Mouse (Mus musculus) erythroblast, adult 5-6 weeks (primary cell): Measurements from ENCODE around the gene Rasgrf2. TPM values are rescaled to one million over a fixed set of nuclear protein-coding genes. Genes with fewer than 3 reads are reported as not detected.
"Not testable (repeated sequence)": the region's sequence is repeated elsewhere in the genome, so short reads cannot be mapped to it uniquely, and the experiment has no call there.

ENCODE experiments used
- ATAC-seq: replicated peaks from 2 replicates; pipeline ENCODE4 v1.8.0; 2016; ENCODE audit warnings: moderate number of reproducible peaks, mild to moderate bottlenecking, moderate TSS enrichment, inconsistent platforms; ENCODE audit not compliant: poor library complexity, low FRiP score, severe bottlenecking
- total RNA-seq, 2 experiments: library from RNA; stranded (forward) in 1 of 2; stranded (reverse) in 1 of 2; fragments of 150-400 nt in 1 of 2; fragments of 200-764, 138-1000 nt in 1 of 2; gene quantifications; 2 replicates each; pipeline versions ENCODE4 v1.2.3 to v1.2.4; 2015 to 2017; ENCODE audit warnings: low replicate concordance in 2 of 2

The Rasgrf2 gene
- total RNA-seq (2015; ENCODE audit: low replicate concordance) (1.3 TPM in 1 of 2 replicates, not detected in the other), total RNA-seq (2017; ENCODE audit: low replicate concordance) (not detected in 2 replicates)

DNA sequence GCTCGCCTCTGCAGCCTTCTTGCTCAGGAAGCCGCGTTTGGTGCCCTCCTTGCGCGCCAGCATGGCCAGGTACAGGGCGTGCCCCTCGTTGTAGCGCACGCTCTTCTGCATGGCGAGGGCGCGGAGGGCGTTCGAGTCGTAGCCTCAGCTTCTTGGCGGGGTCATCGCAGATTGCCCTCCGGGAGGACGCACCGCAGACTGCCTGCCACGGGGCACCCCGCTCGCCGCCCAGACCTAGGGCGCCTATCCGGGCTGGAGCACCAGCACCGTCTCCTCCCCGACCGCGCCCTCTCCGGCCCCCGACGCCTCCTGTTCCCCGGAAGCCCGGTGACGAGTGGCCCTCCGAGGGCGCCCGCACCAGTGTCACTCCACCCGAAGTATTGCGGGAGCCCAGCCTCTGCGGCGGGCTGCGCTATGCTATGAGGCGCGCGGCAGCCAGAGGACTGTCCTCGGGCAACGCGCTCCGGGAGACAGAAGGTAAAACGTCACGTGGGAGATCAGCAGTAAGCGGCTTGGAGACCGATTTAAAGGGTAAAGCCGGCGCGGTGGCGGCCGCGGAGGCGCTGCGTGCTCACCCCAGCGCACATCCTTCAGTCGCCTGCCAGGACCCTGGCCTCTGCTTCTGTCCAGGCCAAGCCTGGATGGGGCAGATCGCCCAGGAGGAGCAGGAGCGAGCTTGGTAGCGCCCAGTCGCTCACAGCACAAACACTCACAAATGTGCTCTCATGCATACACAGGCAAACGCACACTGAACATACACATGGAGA lies at the start of gene Rasgrf2:
TSS of gene Rasgrf2 (minus strand) at position 273 of the 767 bp plus-strand sequence.
- ATAC-seq, result no peak

DNA sequence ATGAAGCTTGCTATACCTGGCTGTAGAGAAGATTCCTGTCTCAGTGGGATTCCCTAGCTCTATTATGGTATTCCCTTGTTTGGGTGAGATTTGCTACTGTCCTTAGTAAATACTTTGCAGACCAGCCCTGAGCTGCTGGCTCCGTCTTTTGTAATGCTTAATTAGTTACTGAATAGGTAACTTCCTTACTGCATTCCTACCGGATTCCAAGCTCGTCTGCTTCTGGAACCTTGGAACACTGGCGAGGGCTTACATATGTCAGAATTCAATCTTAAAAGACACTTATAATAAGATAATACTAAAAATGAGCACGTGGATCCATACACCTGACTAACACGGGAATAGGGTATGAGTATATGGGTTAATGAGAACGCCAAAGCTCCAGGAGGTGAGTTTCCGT lies 41.2 kb upstream of the Rasgrf2 start:
- ATAC-seq, result not testable (repeated sequence)

DNA sequence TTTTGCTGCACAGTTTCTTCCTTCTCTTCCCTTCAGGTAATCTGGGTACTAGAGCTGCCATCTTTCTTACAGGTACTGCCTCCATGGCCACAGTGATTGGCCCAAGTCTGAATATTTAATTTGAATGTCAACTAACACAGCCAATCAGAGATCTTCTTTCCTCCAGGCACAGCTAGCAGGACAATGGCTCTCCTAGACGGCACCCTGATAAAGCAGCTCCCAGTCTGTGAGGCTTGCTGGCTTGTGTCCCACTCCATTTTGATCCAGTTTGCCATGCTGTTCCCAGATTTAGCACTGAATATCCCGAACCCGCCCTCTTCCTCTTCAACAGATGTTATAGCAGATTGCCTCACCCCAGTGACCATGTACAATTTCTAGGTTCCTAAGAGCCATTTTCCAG lies 19.1 kb upstream of the Rasgrf2 start:
- ATAC-seq, result no peak

DNA sequence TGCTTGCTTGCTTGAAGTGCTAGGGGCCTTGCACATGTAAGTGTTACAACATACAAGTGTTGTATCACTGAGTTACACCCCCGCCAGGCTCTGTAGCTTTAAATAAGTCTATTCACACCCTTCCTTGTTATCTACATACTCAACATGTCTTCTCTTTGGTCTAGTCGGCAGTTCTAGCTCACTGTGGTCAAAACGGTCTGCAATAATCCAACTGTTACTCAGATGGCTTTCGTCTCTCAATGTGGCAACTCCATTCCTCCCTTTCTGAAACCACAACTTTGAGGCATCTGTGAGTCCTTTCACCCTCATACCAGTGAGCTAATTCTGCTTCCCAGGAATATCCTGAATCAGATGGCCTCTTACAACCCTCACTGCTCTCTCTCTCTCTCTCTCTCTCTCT lies 17.4 kb upstream of the Rasgrf2 start:
- no peak for ATAC-seq

DNA sequence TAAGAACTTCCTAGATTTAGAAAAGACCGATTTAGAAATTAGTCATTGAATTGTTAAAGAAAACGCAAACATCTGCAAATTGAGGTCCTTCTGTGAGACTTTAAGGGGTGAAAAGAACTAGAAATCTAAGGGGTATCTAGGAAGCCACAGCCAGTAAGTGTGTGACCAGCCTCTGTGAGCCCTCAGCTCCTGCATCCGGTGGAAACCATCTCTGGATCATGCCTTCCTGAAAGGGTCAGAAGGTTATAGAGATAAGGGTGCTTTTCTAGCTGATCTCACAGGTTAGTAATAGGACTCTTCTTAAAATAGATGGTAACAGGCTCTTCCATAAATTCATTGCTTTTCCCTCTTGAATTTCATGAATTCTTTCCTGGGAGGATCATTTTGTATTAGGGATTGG lies 3.3 kb upstream of the Rasgrf2 start:
- ATAC-seq, result no peak

DNA sequence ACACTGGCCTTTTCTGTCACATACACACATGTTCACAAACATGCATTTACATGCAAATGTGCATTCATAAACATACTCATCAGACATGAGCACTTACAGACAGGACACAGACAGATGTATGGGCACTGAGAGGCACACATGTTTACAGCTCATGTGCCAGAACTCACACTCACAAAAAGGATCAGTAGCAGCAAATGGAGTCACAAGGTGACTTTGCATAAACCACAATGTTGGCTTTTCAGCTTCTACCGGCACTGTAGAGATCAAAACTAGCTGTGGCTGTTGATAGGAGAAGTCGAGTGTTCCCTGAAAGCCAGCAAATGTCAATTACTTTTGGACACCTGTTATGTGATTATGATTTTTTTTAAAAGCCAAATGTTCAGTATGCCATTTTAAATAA lies 1.1 kb upstream of the Rasgrf2 start:
- ATAC-seq, result no peak

DNA sequence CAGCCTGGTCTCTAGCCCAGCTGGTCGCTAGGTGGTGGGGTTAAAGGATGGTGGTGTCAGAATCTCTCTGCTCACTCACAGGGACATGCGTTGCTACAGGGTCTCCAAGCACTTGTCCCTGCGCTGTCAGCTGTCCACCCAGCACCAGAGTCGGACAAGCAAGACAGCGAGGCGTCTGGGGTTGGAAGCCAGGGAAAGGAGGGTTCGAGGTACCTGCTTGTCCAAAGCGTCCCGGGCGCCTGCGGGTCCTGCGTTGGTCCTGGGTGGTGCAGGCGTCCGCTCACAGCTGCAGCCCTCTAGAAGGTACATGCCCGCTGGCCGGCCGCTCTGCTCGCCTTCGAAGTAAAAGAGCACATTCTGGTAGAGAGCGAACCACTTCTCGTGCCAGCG lies 467 bp downstream of the Rasgrf2 start:
- ATAC-seq, result no peak

DNA sequence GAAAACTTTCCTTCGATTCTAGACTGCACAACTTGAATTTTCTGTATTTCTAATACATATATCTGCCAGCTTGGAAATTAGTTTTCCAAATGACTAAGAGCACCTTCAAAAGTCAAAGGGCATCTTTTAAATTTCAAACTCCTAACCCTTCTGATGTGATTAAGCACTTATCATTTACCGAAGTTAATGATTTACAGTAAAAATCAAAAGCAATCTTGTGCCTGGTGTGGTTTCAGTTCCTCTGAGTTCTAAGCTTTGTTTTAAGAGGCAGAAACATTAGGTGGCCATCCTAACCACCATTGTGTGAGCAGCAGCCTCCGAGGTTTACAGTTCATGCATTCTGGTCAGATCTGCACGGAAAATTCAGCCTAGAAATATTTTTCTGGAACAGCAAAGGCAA lies 1.6 kb downstream of the Rasgrf2 start:
- no peak for ATAC-seq

DNA sequence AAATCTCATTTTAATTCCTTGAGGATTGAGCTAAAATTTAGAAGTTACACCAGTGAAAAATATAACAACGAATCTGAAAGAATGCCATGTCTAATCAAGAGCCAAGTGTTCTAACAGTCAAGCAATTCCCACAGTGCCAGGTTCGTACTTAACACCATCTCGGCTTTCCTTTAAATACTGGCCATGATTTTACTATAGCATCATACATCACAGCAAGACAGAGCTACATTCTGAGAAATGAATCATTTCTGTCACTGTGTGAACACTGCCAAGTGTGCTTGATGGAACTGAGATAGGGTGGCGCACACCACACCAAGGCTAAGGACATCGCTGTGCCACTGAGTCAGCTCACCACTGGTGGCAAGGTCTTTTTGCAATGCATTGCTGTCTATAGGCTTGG lies 5.6 kb downstream of the Rasgrf2 start:
- ATAC-seq, result no peak

DNA sequence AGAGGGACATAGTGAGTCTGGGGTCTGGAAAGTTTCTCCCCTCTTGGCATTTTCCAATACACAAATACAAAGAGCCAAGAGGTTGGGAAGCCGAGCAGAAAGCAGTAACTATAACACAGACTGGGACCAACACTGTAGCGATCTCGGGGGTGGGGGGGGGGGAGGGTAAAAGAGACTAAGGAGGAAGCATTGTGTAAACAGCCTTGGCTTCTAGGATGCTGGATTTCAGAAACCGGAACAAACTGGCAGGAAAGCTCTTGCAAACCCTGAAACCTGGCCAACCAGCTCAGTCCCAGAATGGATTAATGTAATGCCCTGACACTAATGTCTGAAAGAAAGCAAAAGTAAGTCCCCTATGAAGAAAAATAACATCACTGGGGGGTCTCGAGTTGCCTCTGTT lies 11.8 kb downstream of the Rasgrf2 start:
- ATAC-seq, result no peak

DNA sequence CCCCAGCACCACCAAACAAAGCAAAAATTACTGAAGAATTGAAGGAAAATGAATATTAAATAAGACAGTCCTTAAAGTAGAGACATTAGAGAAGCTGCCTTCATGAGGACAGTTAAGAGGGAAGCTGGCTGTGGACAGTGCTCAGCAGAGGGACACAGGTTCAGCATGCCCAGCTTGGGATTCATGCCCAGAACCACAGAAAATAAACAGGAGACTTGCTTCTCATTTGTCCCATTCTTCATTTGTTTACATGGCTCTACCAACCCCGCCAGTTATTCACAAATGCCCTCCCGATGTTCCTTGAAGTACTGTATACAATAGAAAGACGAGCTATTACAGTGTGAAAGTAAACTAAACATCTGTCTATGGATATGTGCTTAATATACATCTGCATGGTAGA lies 17.4 kb downstream of the Rasgrf2 start:
- no peak for ATAC-seq

DNA sequence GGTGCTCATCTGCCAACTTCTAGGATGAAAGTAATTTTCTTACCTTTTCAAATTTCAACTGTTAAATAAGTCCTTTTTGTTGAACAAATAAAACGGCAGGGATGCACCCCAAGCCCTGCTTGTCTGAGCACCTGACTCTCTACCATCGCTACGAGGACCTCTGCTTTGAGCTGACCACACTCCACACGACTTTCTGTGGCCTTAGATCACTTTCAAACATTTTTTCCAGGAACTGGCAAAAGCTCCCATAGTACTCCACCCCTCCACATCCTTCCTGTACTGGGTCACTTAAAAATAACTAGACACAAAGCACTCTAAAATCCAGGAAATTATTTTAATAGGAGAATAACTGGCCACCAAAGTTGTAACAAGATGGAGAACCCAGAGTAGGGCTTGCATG lies 23.2 kb downstream of the Rasgrf2 start:
- no peak for ATAC-seq

DNA sequence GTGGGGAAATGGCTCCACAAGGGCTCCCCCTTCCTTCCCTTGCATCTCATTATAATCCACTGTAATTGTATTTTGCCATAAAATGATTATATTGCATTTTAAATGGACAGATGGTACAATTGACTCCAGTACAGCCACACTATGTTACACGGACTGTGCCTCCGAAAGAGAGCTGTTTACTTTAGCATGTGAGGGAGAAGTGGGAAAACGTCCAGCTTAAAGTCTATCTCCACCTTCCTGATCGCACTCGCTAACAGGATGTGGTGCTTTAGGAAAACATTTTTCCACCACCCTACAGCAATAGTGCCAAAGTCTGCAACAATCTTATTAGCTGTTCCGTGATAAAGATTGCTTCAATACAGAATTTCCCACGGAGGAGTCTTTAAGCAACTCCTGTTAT lies 27.2 kb downstream of the Rasgrf2 start:
- ATAC-seq, result no peak

DNA sequence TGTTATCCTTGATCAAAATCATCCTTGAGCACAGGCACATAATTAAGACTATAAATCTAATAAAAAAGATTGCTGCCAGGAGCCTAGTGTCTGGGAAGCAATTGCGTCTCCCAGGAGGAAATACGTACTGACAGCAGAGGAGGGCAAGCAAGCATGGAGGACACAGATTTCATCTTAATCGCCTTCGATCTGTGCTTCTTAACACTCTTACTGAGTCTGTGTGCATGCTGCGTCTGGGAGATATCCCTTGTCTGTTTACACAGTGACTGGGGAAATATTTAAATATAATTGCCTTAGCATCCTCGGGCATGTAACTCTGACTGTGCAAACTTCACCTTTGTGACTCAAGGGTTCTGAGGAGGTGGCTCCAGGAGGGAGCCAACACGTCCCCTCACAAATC lies 33.0 kb downstream of the Rasgrf2 start:
- ATAC-seq, result no peak

DNA sequence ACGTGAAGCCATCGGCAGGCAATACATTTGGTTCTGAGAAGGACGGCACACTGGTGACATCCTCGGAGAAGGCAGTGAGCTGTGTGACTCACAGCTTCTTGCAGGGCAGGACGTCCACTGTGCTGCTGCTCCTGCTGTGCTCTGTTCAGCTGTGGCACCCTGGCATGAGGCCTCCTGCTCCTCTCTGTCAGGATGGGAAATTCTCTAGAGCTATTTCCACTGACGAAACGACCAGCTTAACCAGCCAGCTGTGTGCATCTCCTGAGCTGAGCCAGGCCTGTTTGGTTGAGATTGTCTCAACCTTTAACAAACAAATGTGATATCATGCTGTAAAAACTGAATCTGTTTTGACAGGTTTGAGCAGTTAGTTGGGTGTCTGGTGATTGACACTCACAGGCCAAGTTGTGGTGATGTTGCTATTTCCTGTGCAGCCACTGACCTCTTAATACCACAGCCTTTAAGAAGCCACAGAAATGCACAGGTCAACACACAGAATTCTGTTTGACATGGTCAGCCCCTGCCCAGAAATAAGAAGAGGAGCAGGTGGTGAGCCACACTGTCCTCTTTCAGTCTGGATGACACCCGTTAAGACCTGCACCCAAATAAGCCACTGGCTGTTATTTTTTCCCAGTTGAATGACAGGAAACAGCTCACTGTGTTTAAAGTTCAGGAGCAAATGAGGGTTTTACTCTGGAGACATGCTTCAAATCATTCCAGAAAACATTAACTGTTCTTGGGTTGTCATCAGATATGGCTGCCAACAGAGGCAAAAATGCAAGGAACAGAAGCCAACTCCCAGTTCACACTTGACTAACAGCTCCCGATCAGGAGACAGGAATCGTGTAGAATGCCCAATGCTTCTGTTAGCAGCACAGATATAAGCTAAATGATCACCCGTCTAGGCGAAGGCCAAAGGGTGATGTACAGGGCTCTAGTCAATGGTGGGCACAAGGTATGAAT lies 36.0 kb downstream of the Rasgrf2 start:
- no peak for ATAC-seq

DNA sequence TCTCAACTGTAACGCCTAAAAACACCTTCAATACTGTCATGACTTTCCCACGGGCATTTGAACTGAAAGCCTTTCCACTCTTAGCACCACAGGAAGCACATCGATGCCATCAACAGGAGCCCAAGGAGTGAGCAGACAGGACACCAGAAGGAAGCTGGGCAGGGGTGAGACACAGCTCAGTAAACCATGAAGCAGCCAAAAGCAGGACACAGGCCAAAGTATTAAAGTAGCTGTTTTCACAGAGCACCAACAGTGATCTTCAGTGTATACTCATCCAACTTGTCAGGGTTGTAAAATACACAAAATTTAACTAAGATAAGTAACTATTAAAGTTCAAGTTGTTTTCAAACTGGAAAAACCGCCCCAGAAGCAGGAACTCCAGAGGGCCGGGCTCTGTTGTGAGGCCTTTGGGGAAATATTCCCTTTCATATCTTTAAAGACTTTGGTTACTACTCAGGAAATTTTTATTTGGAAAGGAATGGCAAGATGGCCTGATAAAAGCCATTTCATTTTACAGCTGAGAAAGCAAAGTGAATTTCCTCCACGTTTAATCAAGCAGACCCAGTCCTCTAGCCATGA lies 37.7 kb downstream of the Rasgrf2 start:
- ATAC-seq, result no peak

DNA sequence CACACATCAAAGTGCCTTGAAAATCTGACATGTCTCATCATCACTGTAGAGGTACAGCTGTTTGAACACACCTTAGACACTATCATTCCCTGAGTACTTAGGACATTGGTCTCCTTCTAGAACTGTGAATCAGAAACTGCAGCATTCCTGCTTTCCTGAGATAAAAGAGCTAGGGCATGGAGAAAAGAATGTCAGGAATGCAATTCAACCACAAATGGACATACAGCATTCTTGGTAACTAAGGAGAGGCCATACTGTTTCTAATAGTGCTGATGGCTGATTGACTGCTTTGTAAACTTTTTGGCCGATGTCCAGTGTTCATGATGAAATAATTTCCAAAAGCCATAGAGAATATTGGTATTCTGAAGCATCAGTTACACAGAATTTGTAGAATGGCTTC lies 58.3 kb downstream of the Rasgrf2 start:
- no peak for ATAC-seq

DNA sequence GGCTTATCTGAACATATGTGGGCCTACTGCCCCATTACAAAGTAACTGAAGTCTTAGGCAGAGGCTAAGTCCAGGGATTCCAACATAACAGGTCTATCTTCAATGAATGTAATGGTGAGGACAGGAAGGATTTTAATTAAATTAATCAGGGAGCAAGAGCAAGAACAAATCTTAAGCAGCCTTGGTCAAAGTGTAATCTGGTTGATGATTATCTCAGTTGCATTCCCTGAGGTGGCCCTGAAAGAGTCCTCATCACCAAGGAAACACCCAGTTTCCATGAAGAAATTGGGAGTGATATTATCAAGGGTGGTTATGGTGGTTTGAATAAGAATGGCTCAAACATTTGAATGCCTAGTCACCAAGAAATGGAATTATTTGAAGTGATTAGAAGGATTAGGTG lies 62.8 kb downstream of the Rasgrf2 start:
- ATAC-seq, result no peak

DNA sequence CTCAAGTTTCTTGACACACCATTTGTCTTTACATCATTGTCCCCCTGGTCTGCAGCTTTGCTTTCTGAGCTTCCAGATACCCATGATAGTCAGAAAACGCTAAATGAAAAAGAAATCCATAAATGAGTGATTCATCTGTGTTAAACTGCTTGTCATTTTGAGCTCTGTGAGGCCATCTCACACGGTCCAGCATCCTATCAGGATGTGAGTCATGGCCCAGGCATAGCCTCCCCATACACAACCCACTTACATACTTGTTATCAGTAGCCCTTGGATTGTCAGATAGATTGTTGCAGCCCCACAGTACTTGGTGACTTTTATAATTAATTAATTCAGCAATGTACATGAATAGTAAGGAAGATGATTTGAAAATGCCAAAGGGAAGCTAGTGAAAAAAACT lies 63.6 kb downstream of the Rasgrf2 start:
- no peak for ATAC-seq

DNA sequence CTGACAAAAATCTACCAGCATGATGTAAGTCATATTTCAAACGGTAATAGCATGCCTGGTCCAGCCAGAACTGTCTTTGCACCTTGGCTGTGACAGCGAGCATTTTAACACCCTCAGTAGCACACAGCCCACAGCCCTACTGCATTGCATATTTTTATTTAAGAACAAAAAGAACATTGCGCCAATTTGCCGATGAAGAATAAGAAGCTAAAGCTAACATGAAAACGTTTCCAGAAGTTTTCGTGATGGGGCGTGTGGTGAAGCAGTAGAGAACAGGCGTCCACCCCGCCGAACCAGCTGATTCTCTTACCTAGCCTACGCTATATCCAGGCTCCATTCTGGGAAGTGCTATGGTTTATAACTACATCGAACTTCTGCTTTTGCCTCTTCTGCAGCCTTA lies 77.7 kb downstream of the Rasgrf2 start:
- ATAC-seq, result no peak

DNA sequence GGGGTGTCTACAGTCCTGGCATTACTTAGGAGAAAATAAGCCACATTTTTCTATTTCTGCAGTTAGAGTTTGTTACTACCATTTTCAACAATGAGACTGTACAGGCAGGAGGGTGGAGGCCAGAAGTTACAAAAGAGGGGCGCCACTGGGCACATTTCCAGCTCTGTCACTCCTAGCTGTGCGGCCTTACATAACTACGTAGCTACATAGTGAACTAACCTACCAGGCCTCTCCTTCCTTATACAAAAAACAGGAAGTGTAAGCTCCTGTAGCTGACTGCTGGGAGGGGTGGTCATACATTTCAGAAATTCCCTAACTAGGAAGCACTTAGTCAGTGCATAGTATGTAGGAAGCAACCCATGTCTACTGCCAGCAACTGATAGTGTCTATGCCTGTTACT lies 78.5 kb downstream of the Rasgrf2 start:
- ATAC-seq, result no peak
